Mouse (Mus musculus) layer of hippocampus, adult 2 months (tissue): ENCODE measurements around the gene Tmem39a. TPM values are rescaled to one million over a fixed set of nuclear protein-coding genes. Genes with fewer than 3 reads are reported as not detected.
A peak's percentile ranks its signal among the peaks of the same experiment; 100 is the strongest.

Source experiments
- DNase-seq, 2 experiments: peaks; one replicate each; pipeline ENCODE4 v3.0.0; 2022; ENCODE audit warnings: low spot score in 2 of 2
- H3K27ac ChIP-seq: fragments of 200-600 bp; 2 replicates; pipeline ENCODE4 v1.8.1; 2022
- H3K4me3 ChIP-seq: fragments of 200-600 bp; 2 replicates; pipeline ENCODE4 v1.8.1; 2022; ENCODE audit warnings: mild to moderate bottlenecking
- CTCF ChIP-seq: fragments of 200-600 bp; conservative IDR thresholded peaks from 2 replicates; pipeline ENCODE4 v1.8.1; 2022; ENCODE audit warnings: antibody characterized with exemption, mild to moderate bottlenecking, moderate library complexity
- total RNA-seq, 2 experiments: library from RNA; stranded (reverse); gene quantifications; 2 replicates each; pipeline ENCODE4 v1.2.3; 2021

The Tmem39a gene
- total RNA-seq, 2 experiments from 2014 or later, result 20.4 to 23.2 TPM

- DNase-seq, result no peak
- TF ChIP-seq CTCF, result no peak
- Histone ChIP-seq H3K27ac (no peak overlapping the region), H3K4me3 (no peak overlapping the region)
Observed at GRCm38 (mm10) chr16:38596099-38596498, 37.6 kb downstream of the Tmem39a start.

DNA sequence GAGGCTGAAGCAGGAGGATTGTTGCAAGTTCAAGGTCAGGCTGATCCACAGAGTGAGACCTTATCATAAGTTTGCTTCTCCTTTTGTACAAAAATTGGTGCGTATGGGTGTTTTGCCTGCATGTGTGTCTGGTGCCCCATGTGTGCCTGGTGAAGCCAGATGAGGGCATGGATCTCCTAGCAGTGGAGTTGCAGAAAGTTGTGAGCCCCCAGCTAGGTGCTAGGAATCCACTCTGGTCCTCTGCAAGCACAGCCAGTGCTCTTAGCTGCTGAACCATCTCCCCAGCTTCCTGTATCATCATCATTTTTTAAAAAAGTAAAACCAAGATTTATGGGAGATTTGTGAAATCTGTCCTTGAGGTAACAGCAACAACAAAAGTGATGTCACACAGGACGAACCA is 38.2 kb downstream of the Tmem39a start:
- no peak overlapping the region for H3K4me3 ChIP-seq
- no peak for TF ChIP-seq CTCF
- DNase-seq, result no peak
- no peak overlapping the region for H3K27ac ChIP-seq

GRCm38 (mm10) chr16:38598986-38599680 is 40.6 kb downstream of the Tmem39a start:
- no peak for DNase-seq
- Histone ChIP-seq H3K4me3 (no peak overlapping the region), H3K27ac (no peak overlapping the region)
- no peak for TF ChIP-seq CTCF

- DNase-seq, result peak; percentile 41 to 48
- TF ChIP-seq CTCF, result no peak
- Histone ChIP-seq H3K4me3 (peak overlapping the region; percentile 31), H3K27ac (peak overlapping the region; percentile 84)
Observed at GRCm38 (mm10) chr16:38602989-38603804, 44.7 kb downstream of the Tmem39a start.

DNA sequence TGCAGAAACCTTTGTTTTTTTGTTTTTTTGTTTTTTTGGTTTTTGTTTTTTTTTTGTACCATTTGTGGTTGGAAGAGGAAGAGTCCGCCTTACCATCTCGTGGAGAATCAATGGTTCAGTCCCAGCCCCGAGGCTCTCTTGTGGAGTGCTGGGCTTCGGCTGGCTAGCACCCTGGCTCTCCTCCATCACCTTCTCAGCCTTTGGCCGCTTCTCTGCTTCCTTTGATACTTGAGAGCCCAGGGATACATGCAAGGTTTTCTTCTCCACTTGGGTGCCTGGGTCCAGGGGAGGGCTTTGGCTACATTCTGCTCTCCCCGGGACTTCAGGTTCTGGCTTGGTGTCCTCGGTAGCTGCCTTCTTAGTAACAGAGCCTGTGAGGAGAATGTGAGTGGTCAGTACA is 48.0 kb downstream of the Tmem39a start:
- no peak overlapping the region for H3K27ac ChIP-seq
- TF ChIP-seq CTCF, result no peak
- H3K4me3 ChIP-seq, result no peak overlapping the region
- DNase-seq, result no peak

- DNase-seq, result no peak
- no peak overlapping the region for H3K27ac ChIP-seq
- no peak overlapping the region for H3K4me3 ChIP-seq
- no peak for TF ChIP-seq CTCF
Observed at GRCm38 (mm10) chr16:38608687-38609086, 50.2 kb downstream of the Tmem39a start.

DNA sequence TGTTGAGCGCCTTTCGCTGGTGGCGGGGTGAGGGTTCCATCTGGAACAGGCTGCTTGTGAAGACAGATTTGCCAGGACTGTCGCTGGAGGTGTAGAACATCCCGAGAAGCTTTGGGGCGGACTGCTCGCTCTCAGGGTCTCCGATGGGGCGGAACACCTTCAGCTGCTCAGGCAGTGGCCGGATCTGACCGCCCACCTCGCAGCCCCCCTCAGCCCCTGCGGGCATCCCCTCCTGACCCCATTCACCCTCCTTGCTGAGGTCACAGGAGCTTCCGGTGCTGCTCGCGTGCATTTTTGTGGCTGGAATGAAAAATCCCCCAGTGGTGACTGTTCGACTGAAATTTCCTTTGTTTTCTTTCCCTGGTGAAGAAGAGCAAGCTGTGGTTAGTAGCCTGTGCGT is 50.6 kb downstream of the Tmem39a start:
- H3K4me3 ChIP-seq, result no peak overlapping the region
- no peak overlapping the region for H3K27ac ChIP-seq
- no peak for TF ChIP-seq CTCF
- DNase-seq, result no peak

DNA sequence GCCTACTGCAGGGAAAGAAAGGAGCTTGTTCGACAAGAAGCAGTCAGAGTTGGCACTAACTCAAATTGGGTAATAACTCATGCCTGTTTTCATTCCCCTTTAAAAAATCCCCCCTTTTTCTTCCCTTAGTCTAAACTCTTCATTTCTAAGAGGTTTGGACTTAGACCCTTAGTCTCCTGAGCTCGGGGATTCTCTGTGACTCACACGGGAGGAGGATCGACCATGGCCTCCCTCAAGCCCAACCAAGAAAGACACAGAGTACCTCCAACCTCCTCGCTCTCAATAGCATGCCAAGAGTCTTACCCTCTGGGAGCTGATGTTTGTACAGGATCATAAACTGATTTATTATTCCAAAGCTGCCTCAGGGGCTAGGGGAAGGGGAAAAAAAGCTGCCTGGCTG is 54.1 kb downstream of the Tmem39a start:
- no peak for DNase-seq
- TF ChIP-seq CTCF, result no peak
- H3K4me3 ChIP-seq, result no peak overlapping the region
- H3K27ac ChIP-seq, result no peak overlapping the region

- DNase-seq, result no peak
- Histone ChIP-seq H3K4me3 (no peak overlapping the region), H3K27ac (no peak overlapping the region)
- no peak for TF ChIP-seq CTCF
Observed at GRCm38 (mm10) chr16:38613646-38614045, 55.1 kb downstream of the Tmem39a start.

- H3K4me3 ChIP-seq, result no peak overlapping the region
- no peak for TF ChIP-seq CTCF
- DNase-seq, result no peak
- H3K27ac ChIP-seq, result no peak overlapping the region
Observed at GRCm38 (mm10) chr16:38617977-38618376, 59.5 kb downstream of the Tmem39a start.

- TF ChIP-seq CTCF, result peak; percentile 98
- peak; percentile 82 to 90 for DNase-seq
- Histone ChIP-seq H3K4me3 (no peak overlapping the region), H3K27ac (no peak overlapping the region)
Observed at GRCm38 (mm10) chr16:38619054-38619453, 60.6 kb downstream of the Tmem39a start.

DNA sequence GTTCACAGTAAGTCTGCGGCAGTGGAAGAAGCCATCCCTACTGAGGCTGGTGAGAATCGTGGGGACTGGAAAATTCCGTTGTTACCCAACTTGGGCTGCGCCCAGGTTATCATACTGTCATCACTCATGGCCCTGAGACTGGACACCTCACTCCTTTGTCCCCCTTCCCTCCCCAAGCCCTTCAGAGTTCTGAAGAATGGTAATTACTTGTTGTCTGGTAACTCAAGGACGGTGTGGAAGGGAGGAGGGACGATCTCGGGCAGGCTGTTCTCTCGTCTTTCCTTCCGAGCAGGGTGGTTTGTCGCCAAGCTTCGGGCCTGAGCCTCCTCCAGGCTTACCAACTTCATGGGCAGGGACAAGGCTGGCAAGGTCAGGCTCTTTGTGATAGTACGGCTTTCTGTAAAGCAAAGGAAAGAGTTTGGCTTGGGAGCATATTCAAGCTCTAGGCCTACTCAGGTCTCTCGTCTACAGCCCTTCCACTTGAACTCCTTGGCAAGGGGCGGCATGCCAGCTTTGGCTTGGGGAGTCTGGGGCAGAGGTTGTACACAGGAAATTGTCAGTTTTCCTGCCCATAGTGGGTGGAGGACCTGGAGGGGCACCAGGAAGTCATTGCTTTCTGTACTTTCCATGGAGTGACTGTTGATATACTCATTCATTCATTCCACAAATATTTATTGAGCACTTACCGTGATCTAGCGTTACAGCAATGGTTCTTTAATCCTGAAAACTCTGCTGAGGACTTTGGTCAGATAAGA is 62.4 kb downstream of the Tmem39a start:
- Histone ChIP-seq H3K4me3 (no peak overlapping the region), H3K27ac (no peak overlapping the region)
- no peak for TF ChIP-seq CTCF
- DNase-seq, result no peak

GRCm38 (mm10) chr16:38622283-38622682 is 63.8 kb downstream of the Tmem39a start:
- TF ChIP-seq CTCF, result peak; percentile 74
- H3K27ac ChIP-seq, result no peak overlapping the region
- peak in 1 of 2 experiments; percentile 23 for DNase-seq

GRCm38 (mm10) chr16:38624303-38624702 is 65.8 kb downstream of the Tmem39a start:
- Histone ChIP-seq H3K4me3 (no peak overlapping the region), H3K27ac (no peak overlapping the region)
- no peak for TF ChIP-seq CTCF
- no peak for DNase-seq

More at GRCm38 (mm10) chr16:38622283-38622682, 63.8 kb downstream of the Tmem39a start:
- H3K4me3 ChIP-seq, result no peak overlapping the region
